Mouse (Mus musculus): ENCODE data around the gene Sap18b.
"Not testable (repeated sequence)": the region's sequence is repeated elsewhere in the genome, so short reads cannot be mapped to it uniquely, and the experiment has no call there.

The Sap18b gene

GRCm38 (mm10) chr8:95825162-95825561 lies at the start of gene Sap18b:
Gene Sap18b (plus strand): TSS chr8:95825346.
- DNase-seq (ENCODE audit: low spot score in 2 of 2): not testable (repeated sequence)

- no peak for DNase-seq (ENCODE audit: low spot score in 2 of 2)
Measured at GRCm38 (mm10) chr8:95781085-95781484, 44.1 kb upstream of the Sap18b start.

GRCm38 (mm10) chr8:95781775-95782174 lies 43.4 kb upstream of the Sap18b start:
- no peak for DNase-seq (ENCODE audit: low spot score in 2 of 2)

GRCm38 (mm10) chr8:95782628-95783027 lies 42.5 kb upstream of the Sap18b start:
- no peak for DNase-seq (ENCODE audit: low spot score in 2 of 2)

- no peak for DNase-seq (ENCODE audit: low spot score in 2 of 2)
Measured at GRCm38 (mm10) chr8:95785591-95785990, 39.6 kb upstream of the Sap18b start.

GRCm38 (mm10) chr8:95795333-95796061 lies 29.6 kb upstream of the Sap18b start:
- not testable (repeated sequence) for DNase-seq (ENCODE audit: low spot score in 2 of 2)

- no peak for DNase-seq (ENCODE audit: low spot score in 2 of 2)
Measured at GRCm38 (mm10) chr8:95799117-95799516, 26.0 kb upstream of the Sap18b start.

- no peak for DNase-seq (ENCODE audit: low spot score in 2 of 2)
Measured at GRCm38 (mm10) chr8:95799891-95800290, 25.3 kb upstream of the Sap18b start.

- no peak for DNase-seq (ENCODE audit: low spot score in 2 of 2)
Measured at GRCm38 (mm10) chr8:95800353-95800752, 24.8 kb upstream of the Sap18b start.

- DNase-seq (ENCODE audit: low spot score in 2 of 2): no peak
Measured at GRCm38 (mm10) chr8:95801476-95802064, 23.6 kb upstream of the Sap18b start.

- no peak for DNase-seq (ENCODE audit: low spot score in 2 of 2)
Measured at GRCm38 (mm10) chr8:95802231-95802630, 22.9 kb upstream of the Sap18b start.

GRCm38 (mm10) chr8:95805482-95805881 lies 19.7 kb upstream of the Sap18b start:
- no peak for DNase-seq (ENCODE audit: low spot score in 2 of 2)

GRCm38 (mm10) chr8:95806461-95807191 lies 18.5 kb upstream of the Sap18b start:
- DNase-seq (ENCODE audit: low spot score in 2 of 2): no peak

- DNase-seq (ENCODE audit: low spot score in 2 of 2): peak; percentile 97 to 98
Measured at GRCm38 (mm10) chr8:95807331-95807843, 17.8 kb upstream of the Sap18b start, which contains the start of gene Cnot1. Gene Cnot1 (minus strand): TSS chr8:95807464.

- peak; percentile 89 for DNase-seq (ENCODE audit: low spot score in 2 of 2)
Measured at GRCm38 (mm10) chr8:95807861-95808260, 17.3 kb upstream of the Sap18b start.

GRCm38 (mm10) chr8:95808631-95809030 lies 16.5 kb upstream of the Sap18b start:
- DNase-seq (ENCODE audit: low spot score in 2 of 2): no peak

- DNase-seq (ENCODE audit: low spot score in 2 of 2): no peak
Measured at GRCm38 (mm10) chr8:95809116-95809515, 16.0 kb upstream of the Sap18b start.

- DNase-seq (ENCODE audit: low spot score in 2 of 2): no peak
Measured at GRCm38 (mm10) chr8:95810184-95810591, 15.0 kb upstream of the Sap18b start.

GRCm38 (mm10) chr8:95816044-95816708 lies 9.0 kb upstream of the Sap18b start:
- DNase-seq (ENCODE audit: low spot score in 2 of 2): no peak

GRCm38 (mm10) chr8:95817597-95817996 lies 7.5 kb upstream of the Sap18b start:
- DNase-seq (ENCODE audit: low spot score in 2 of 2): no peak

- no peak for DNase-seq (ENCODE audit: low spot score in 2 of 2)
Measured at GRCm38 (mm10) chr8:95818211-95818610, 6.9 kb upstream of the Sap18b start.

GRCm38 (mm10) chr8:95821266-95821665 lies 3.9 kb upstream of the Sap18b start:
- DNase-seq (ENCODE audit: low spot score in 2 of 2): no peak

All from frontal cortex, postnatal 25 days (tissue).